Mouse (Mus musculus): Measurements from ENCODE around the gene Samd10. TPM values are rescaled to one million over a fixed set of nuclear protein-coding genes. Genes with fewer than 3 reads are reported as not detected.

Samd10 gene
- polyA plus RNA-seq, 1 experiment from 2014 or later, result 22.7 TPM

- peaks cover 20% of the 10 kb centered on the region for H3K36me3 ChIP-seq (replicated peaks; ENCODE audit: control insufficient read depth, insufficient read depth, low read depth, low read length)
- no peaks in the 10 kb centered on the region for H3K9me3 ChIP-seq (replicated peaks; ENCODE audit: control insufficient read depth, low read length)
- ATAC-seq (replicated peaks; ENCODE audit: insufficient number of reproducible peaks, low FRiP score, low TSS enrichment, low read depth), result no peak
- H3K27ac ChIP-seq (replicated peaks; ENCODE audit: low read depth, low read length), result no peak overlapping the region
- H3K4me1 ChIP-seq (ENCODE audit: control insufficient read depth, insufficient read depth, low read length), result no peaks in the 10 kb centered on the region; the same call in 1 of the 2 replicates
- H3K4me3 ChIP-seq (ENCODE audit: low read depth, low read length), result no peak overlapping the region
- H3K9ac ChIP-seq (replicated peaks; ENCODE audit: low read length), result no peak overlapping the region
- no peak for DNase-seq (ENCODE audit: low spot score)
- no peaks in the 10 kb centered on the region for H3K27me3 ChIP-seq (ENCODE audit: control insufficient read depth, insufficient read depth, low read length)
- H3K4me2 ChIP-seq (ENCODE audit: low read depth, low read length), result no peak overlapping the region
- WGBS, result 90% methylated on average over 9 of the region's 9 CpGs
These were observed 9.3 kb downstream of the Samd10 start for GRCm38 (mm10) chr2:181589732-181590105.

- peaks cover 20% of the 10 kb centered on the region for H3K36me3 ChIP-seq (replicated peaks; ENCODE audit: control insufficient read depth, insufficient read depth, low read depth, low read length)
These were observed 9.8 kb downstream of the Samd10 start for GRCm38 (mm10) chr2:181589011-181589731.

GRCm38 (mm10) chr2:181588229-181588780, 10.7 kb downstream of the Samd10 start:
- 90% methylated on average over 11 of the region's 11 CpGs for WGBS
- Histone ChIP-seq H3K27ac (replicated peaks; ENCODE audit: low read depth, low read length) (no peak overlapping the region), H3K36me3 (replicated peaks; ENCODE audit: control insufficient read depth, insufficient read depth, low read depth, low read length) (peaks cover 20% of the 10 kb centered on the region), H3K4me2 (ENCODE audit: low read depth, low read length) (no peak overlapping the region), H3K4me1 (ENCODE audit: control insufficient read depth, insufficient read depth, low read length) (no peaks in the 10 kb centered on the region; the same call in 1 of the 2 replicates), H3K9ac (replicated peaks; ENCODE audit: low read length) (no peak overlapping the region), H3K27me3 (ENCODE audit: control insufficient read depth, insufficient read depth, low read length) (no peaks in the 10 kb centered on the region), H3K4me3 (ENCODE audit: low read depth, low read length) (no peak overlapping the region), H3K9me3 (replicated peaks; ENCODE audit: control insufficient read depth, low read length) (no peaks in the 10 kb centered on the region)
- DNase-seq (ENCODE audit: low spot score) (no peak), ATAC-seq (replicated peaks; ENCODE audit: insufficient number of reproducible peaks, low FRiP score, low TSS enrichment, low read depth) (no peak)

More at GRCm38 (mm10) chr2:181589011-181589731, 9.8 kb downstream of the Samd10 start:
- H3K4me1 ChIP-seq (ENCODE audit: control insufficient read depth, insufficient read depth, low read length), result no peaks in the 10 kb centered on the region; the same call in 1 of the 2 replicates
- no peak overlapping the region for H3K4me3 ChIP-seq (ENCODE audit: low read depth, low read length)
- no peaks in the 10 kb centered on the region for H3K9me3 ChIP-seq (replicated peaks; ENCODE audit: control insufficient read depth, low read length)
- ATAC-seq (replicated peaks; ENCODE audit: insufficient number of reproducible peaks, low FRiP score, low TSS enrichment, low read depth), result no peak
- no peak overlapping the region for H3K4me2 ChIP-seq (ENCODE audit: low read depth, low read length)
- no peak overlapping the region for H3K27ac ChIP-seq (replicated peaks; ENCODE audit: low read depth, low read length)
- DNase-seq (ENCODE audit: low spot score), result no peak
- H3K27me3 ChIP-seq (ENCODE audit: control insufficient read depth, insufficient read depth, low read length), result no peaks in the 10 kb centered on the region
- 95% methylated on average over 10 of the region's 10 CpGs for WGBS
- H3K9ac ChIP-seq (replicated peaks; ENCODE audit: low read length), result no peak overlapping the region

GRCm38 (mm10) chr2:181587796-181588195, 11.2 kb downstream of the Samd10 start:
- no peak overlapping the region for H3K27ac ChIP-seq (replicated peaks; ENCODE audit: low read depth, low read length)
- no peak overlapping the region for H3K4me2 ChIP-seq (ENCODE audit: low read depth, low read length)
- DNase-seq (ENCODE audit: low spot score) (no peak), ATAC-seq (replicated peaks; ENCODE audit: insufficient number of reproducible peaks, low FRiP score, low TSS enrichment, low read depth) (no peak)
- no peak overlapping the region for H3K9ac ChIP-seq (replicated peaks; ENCODE audit: low read length)
- H3K4me3 ChIP-seq (ENCODE audit: low read depth, low read length), result no peak overlapping the region
- WGBS, result 79% methylated on average over 6 of the region's 6 CpGs
- H3K9me3 ChIP-seq (replicated peaks; ENCODE audit: control insufficient read depth, low read length), result no peaks in the 10 kb centered on the region
- no peaks in the 10 kb centered on the region; the same call in 1 of the 2 replicates for H3K4me1 ChIP-seq (ENCODE audit: control insufficient read depth, insufficient read depth, low read length)
- no peaks in the 10 kb centered on the region for H3K27me3 ChIP-seq (ENCODE audit: control insufficient read depth, insufficient read depth, low read length)
- H3K36me3 ChIP-seq (replicated peaks; ENCODE audit: control insufficient read depth, insufficient read depth, low read depth, low read length), result peaks cover 24% of the 10 kb centered on the region

- 92% methylated on average over 3 of the region's 3 CpGs for WGBS
- no peaks in the 10 kb centered on the region for H3K27me3 ChIP-seq (ENCODE audit: control insufficient read depth, insufficient read depth, low read length)
- no peak overlapping the region for H3K4me2 ChIP-seq (ENCODE audit: low read depth, low read length)
- peaks cover 24% of the 10 kb centered on the region for H3K36me3 ChIP-seq (replicated peaks; ENCODE audit: control insufficient read depth, insufficient read depth, low read depth, low read length)
- no peak overlapping the region for H3K27ac ChIP-seq (replicated peaks; ENCODE audit: low read depth, low read length)
- no peak for DNase-seq (ENCODE audit: low spot score)
- no peak overlapping the region for H3K9ac ChIP-seq (replicated peaks; ENCODE audit: low read length)
- ATAC-seq (replicated peaks; ENCODE audit: insufficient number of reproducible peaks, low FRiP score, low TSS enrichment, low read depth), result no peak
- no peaks in the 10 kb centered on the region for H3K9me3 ChIP-seq (replicated peaks; ENCODE audit: control insufficient read depth, low read length)
- no peaks in the 10 kb centered on the region for H3K4me1 ChIP-seq (ENCODE audit: control insufficient read depth, insufficient read depth, low read length)
- no peak overlapping the region for H3K4me3 ChIP-seq (ENCODE audit: low read depth, low read length)
These were observed 12.9 kb downstream of the Samd10 start for GRCm38 (mm10) chr2:181586124-181586523.

- 89% methylated on average over 5 of the region's 5 CpGs for WGBS
- no peak overlapping the region for H3K4me3 ChIP-seq (ENCODE audit: low read depth, low read length)
- H3K9me3 ChIP-seq (replicated peaks; ENCODE audit: control insufficient read depth, low read length), result no peaks in the 10 kb centered on the region
- peaks cover 23% of the 10 kb centered on the region for H3K36me3 ChIP-seq (replicated peaks; ENCODE audit: control insufficient read depth, insufficient read depth, low read depth, low read length)
- H3K4me1 ChIP-seq (ENCODE audit: control insufficient read depth, insufficient read depth, low read length), result no peaks in the 10 kb centered on the region
- H3K27me3 ChIP-seq (ENCODE audit: control insufficient read depth, insufficient read depth, low read length), result no peaks in the 10 kb centered on the region
- DNase-seq (ENCODE audit: low spot score) (no peak), ATAC-seq (replicated peaks; ENCODE audit: insufficient number of reproducible peaks, low FRiP score, low TSS enrichment, low read depth) (no peak)
- H3K27ac ChIP-seq (replicated peaks; ENCODE audit: low read depth, low read length), result no peak overlapping the region
- H3K4me2 ChIP-seq (ENCODE audit: low read depth, low read length), result no peak overlapping the region
- H3K9ac ChIP-seq (replicated peaks; ENCODE audit: low read length), result no peak overlapping the region
These were observed 13.5 kb downstream of the Samd10 start for GRCm38 (mm10) chr2:181585506-181585905.

GRCm38 (mm10) chr2:181584411-181584942, 14.5 kb downstream of the Samd10 start, which contains the start of gene Uckl1:
TSS of gene Uckl1 (minus strand) at chr2:181584892.
- Histone ChIP-seq H3K4me2 (ENCODE audit: low read depth, low read length) (no peak within 1 kb of the TSS), H3K27ac (replicated peaks; ENCODE audit: low read depth, low read length) (no peak within 1 kb of the TSS), H3K4me1 (ENCODE audit: control insufficient read depth, insufficient read depth, low read length) (no peaks in the 10 kb centered on the region), H3K9me3 (replicated peaks; ENCODE audit: control insufficient read depth, low read length) (no peaks in the 10 kb centered on the region), H3K4me3 (ENCODE audit: low read depth, low read length) (no peak within 1 kb of the TSS), H3K9ac (replicated peaks; ENCODE audit: low read length) (no peak within 1 kb of the TSS), H3K36me3 (replicated peaks; ENCODE audit: control insufficient read depth, insufficient read depth, low read depth, low read length) (peaks cover 19% of the 10 kb centered on the region), H3K27me3 (ENCODE audit: control insufficient read depth, insufficient read depth, low read length) (no peaks in the 10 kb centered on the region)
- no peak for ATAC-seq (replicated peaks; ENCODE audit: insufficient number of reproducible peaks, low FRiP score, low TSS enrichment, low read depth)
- 94% methylated on average over 4 of the region's 4 CpGs for WGBS
- no peak for DNase-seq (ENCODE audit: low spot score)

All from embryonic facial prominence, embryonic 11.5 days (tissue).